Mouse (Mus musculus) layer of hippocampus, postnatal 36 days (tissue): ENCODE results near the gene Cep83. TPM values are rescaled to one million over a fixed set of nuclear protein-coding genes. Genes with fewer than 3 reads are reported as not detected.
A peak's percentile ranks its signal among the peaks of the same experiment; 100 is the strongest.

Experiments used
- DNase-seq, 2 experiments: peaks; one replicate each; pipeline ENCODE4 v3.0.0; 2022
- total RNA-seq, 2 experiments: library from RNA; stranded (reverse); gene quantifications; 2 replicates each; pipeline ENCODE4 v1.2.3; 2021

Cep83 gene
- total RNA-seq, 2 experiments from 2014 or later = 32.5 to 33.1 TPM

GRCm38 (mm10) chr10:94780618-94781262 is 92.3 kb downstream of the Cep83 start:
- no peak for DNase-seq

GRCm38 (mm10) chr10:94789205-94789604 is 100.8 kb downstream of the Cep83 start:
- DNase-seq = no peak

GRCm38 (mm10) chr10:94793914-94794313 is 105.5 kb downstream of the Cep83 start:
- DNase-seq = no peak

- no peak for DNase-seq
Observed at GRCm38 (mm10) chr10:94794666-94795244, 106.3 kb downstream of the Cep83 start.

GRCm38 (mm10) chr10:94798128-94798527 is 109.7 kb downstream of the Cep83 start:
- DNase-seq = no peak

GRCm38 (mm10) chr10:94799485-94800239 is 111.2 kb downstream of the Cep83 start:
- DNase-seq = no peak

- DNase-seq = no peak
Observed at GRCm38 (mm10) chr10:94800677-94801354, 112.4 kb downstream of the Cep83 start.

GRCm38 (mm10) chr10:94804029-94804908 is 115.8 kb downstream of the Cep83 start:
- peak in 1 of 2 experiments; percentile 26 for DNase-seq

- DNase-seq = no peak
Observed at GRCm38 (mm10) chr10:94804909-94805220, 116.4 kb downstream of the Cep83 start.

- DNase-seq = no peak
Observed at GRCm38 (mm10) chr10:94807323-94807722, 118.9 kb downstream of the Cep83 start.

- no peak for DNase-seq
Observed at GRCm38 (mm10) chr10:94808275-94808674, 119.8 kb downstream of the Cep83 start.

GRCm38 (mm10) chr10:94809946-94810472 is 121.6 kb downstream of the Cep83 start:
- DNase-seq = no peak

GRCm38 (mm10) chr10:94811907-94812851 is 123.7 kb downstream of the Cep83 start:
- DNase-seq = peak in 1 of 2 experiments; percentile 45

- DNase-seq = no peak
Observed at GRCm38 (mm10) chr10:94818127-94818526, 129.7 kb downstream of the Cep83 start.

- DNase-seq = no peak
Observed at GRCm38 (mm10) chr10:94818781-94819665, 130.6 kb downstream of the Cep83 start.

GRCm38 (mm10) chr10:94823971-94824760 is 135.7 kb downstream of the Cep83 start:
- no peak for DNase-seq

GRCm38 (mm10) chr10:94825951-94826350 is 137.5 kb downstream of the Cep83 start:
- DNase-seq = no peak

- DNase-seq = no peak
Observed at GRCm38 (mm10) chr10:94826436-94826835, 138.0 kb downstream of the Cep83 start.

GRCm38 (mm10) chr10:94827325-94827724 is 138.9 kb downstream of the Cep83 start:
- no peak for DNase-seq
